Mouse (Mus musculus): ENCODE measurements around the gene Sla2. TPM values are rescaled to one million over a fixed set of nuclear protein-coding genes. Genes with fewer than 3 reads are reported as not detected.
"Not testable (repeated sequence)": the region's sequence is repeated elsewhere in the genome, so short reads cannot be mapped to it uniquely, and the experiment has no call there.

The Sla2 gene
- polyA plus RNA-seq, 1 experiment from 2014 or later = 0.21 TPM

DNA sequence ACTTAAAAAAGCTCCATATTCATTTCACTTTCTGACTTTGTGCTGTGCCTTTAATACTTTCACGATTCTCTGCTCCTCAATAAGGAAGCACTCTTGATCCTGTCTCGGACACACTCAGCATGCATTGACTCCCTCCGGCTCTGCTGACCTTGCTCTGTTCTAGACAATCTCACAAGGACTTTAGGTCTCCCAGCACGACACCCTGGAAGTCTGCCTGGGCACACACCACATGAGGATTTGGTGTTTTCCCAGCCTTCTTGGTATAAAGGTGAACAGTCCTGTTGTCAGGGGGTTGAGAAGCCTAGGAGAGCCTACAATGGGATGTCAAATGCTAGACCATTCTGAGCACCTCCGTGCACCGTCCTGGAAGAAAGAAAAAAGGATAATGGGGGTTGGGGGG, 5.8 kb upstream of the Sla2 start:
- Histone ChIP-seq H3K9me3 (ENCODE audit: low read depth, low read length) (no peaks in the 10 kb centered on the region), H3K36me3 (ENCODE audit: insufficient read depth) (no peaks in the 10 kb centered on the region), H3K27ac (ENCODE audit: low read depth) (no peak overlapping the region), H3K4me2 (no peak overlapping the region), H3K4me3 (ENCODE audit: low read depth, low read length) (no peak overlapping the region), H3K27me3 (ENCODE audit: insufficient read depth, low read length) (no peaks in the 10 kb centered on the region), H3K9ac (no peak overlapping the region), H3K4me1 (ENCODE audit: insufficient read depth) (no peaks in the 10 kb centered on the region)
- WGBS = 66% methylated on average over 6 of the region's 6 CpGs
- no peak for ATAC-seq (ENCODE audit: insufficient read depth)
- TF ChIP-seq CTCF (IDR thresholded peaks at IDR 0.05; ENCODE audit: low read depth) = no peak
- no peak for DNase-seq

- ATAC-seq (ENCODE audit: insufficient read depth) = no peak
- Histone ChIP-seq H3K36me3 (ENCODE audit: insufficient read depth) (no peaks in the 10 kb centered on the region), H3K4me3 (ENCODE audit: low read depth, low read length) (no peak overlapping the region), H3K27me3 (ENCODE audit: insufficient read depth, low read length) (no peaks in the 10 kb centered on the region), H3K9ac (no peak overlapping the region), H3K4me1 (ENCODE audit: insufficient read depth) (no peaks in the 10 kb centered on the region), H3K27ac (ENCODE audit: low read depth) (no peak overlapping the region), H3K9me3 (ENCODE audit: low read depth, low read length) (no peaks in the 10 kb centered on the region), H3K4me2 (no peak overlapping the region)
- no peak for DNase-seq
- no peak for TF ChIP-seq CTCF (IDR thresholded peaks at IDR 0.05; ENCODE audit: low read depth)
- 27% methylated on average over 3 of the region's 3 CpGs for WGBS
Measured at GRCm38 (mm10) chr2:156892240-156892639, 5.2 kb upstream of the Sla2 start.

GRCm38 (mm10) chr2:156888490-156888889, 1.5 kb upstream of the Sla2 start:
- WGBS = 54% methylated on average over 3 of the region's 3 CpGs
- Histone ChIP-seq H3K4me3 (ENCODE audit: low read depth, low read length) (no peak overlapping the region), H3K4me2 (no peak overlapping the region), H3K9ac (no peak overlapping the region), H3K9me3 (ENCODE audit: low read depth, low read length) (no peaks in the 10 kb centered on the region), H3K36me3 (ENCODE audit: insufficient read depth) (no peaks in the 10 kb centered on the region), H3K27ac (ENCODE audit: low read depth) (no peak overlapping the region), H3K27me3 (ENCODE audit: insufficient read depth, low read length) (no peaks in the 10 kb centered on the region), H3K4me1 (ENCODE audit: insufficient read depth) (no peaks in the 10 kb centered on the region)
- no peak for DNase-seq
- TF ChIP-seq CTCF (IDR thresholded peaks at IDR 0.05; ENCODE audit: low read depth) = no peak
- ATAC-seq (ENCODE audit: insufficient read depth) = no peak

DNA sequence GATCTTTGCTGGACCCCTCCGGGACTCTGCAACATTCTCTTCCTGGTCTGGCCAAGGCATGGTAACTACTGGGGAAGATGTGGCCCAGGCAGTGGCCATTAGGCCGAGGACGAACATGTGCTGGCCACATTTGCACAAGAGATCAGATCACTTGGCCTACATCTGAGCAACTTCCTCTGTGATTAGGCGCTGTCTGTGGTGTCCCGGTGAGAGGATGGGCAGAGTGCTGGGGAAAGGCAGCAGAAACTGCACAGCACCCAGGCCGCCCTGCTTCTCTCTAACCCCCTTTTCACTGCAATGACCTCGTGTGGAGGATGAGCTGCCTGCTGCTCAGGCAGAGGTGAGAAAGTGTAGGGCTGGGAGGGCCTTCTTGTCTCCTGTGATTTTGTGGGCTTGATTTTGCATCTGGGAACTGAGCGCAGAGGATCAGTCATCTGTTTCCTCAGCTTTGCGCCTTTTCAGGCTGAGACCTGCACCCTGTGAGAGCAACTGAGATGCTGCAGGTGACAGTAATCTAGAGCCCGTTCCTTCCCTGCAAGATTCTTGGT, 834 bp downstream of the Sla2 start:
- no peak overlapping the region for H3K27ac ChIP-seq (ENCODE audit: low read depth)
- no peaks in the 10 kb centered on the region for H3K36me3 ChIP-seq (ENCODE audit: insufficient read depth)
- H3K4me2 ChIP-seq = no peak overlapping the region
- H3K9me3 ChIP-seq (ENCODE audit: low read depth, low read length) = no peaks in the 10 kb centered on the region
- no peak for DNase-seq
- no peaks in the 10 kb centered on the region for H3K4me1 ChIP-seq (ENCODE audit: insufficient read depth)
- TF ChIP-seq CTCF (IDR thresholded peaks at IDR 0.05; ENCODE audit: low read depth) = no peak
- H3K9ac ChIP-seq = no peak overlapping the region
- WGBS = 75% methylated on average over 10 of the region's 10 CpGs
- no peaks in the 10 kb centered on the region for H3K27me3 ChIP-seq (ENCODE audit: insufficient read depth, low read length)
- no peak for ATAC-seq (ENCODE audit: insufficient read depth)
- H3K4me3 ChIP-seq (ENCODE audit: low read depth, low read length) = no peak overlapping the region

- H3K9ac ChIP-seq; DNase-seq; H3K27ac ChIP-seq (ENCODE audit: low read depth); H3K9me3 ChIP-seq (ENCODE audit: low read depth, low read length); H3K4me1 ChIP-seq (ENCODE audit: insufficient read depth); H3K4me2 ChIP-seq; H3K4me3 ChIP-seq (ENCODE audit: low read depth, low read length); H3K36me3 ChIP-seq (ENCODE audit: insufficient read depth); H3K27me3 ChIP-seq (ENCODE audit: insufficient read depth, low read length); ATAC-seq (ENCODE audit: insufficient read depth): not testable (repeated sequence)
- 56% methylated on average over 2 of the region's 2 CpGs for WGBS
Measured at GRCm38 (mm10) chr2:156885666-156886065, 1.3 kb downstream of the Sla2 start.

- WGBS = 77% methylated on average over 10 of the region's 10 CpGs
- H3K4me1 ChIP-seq (ENCODE audit: insufficient read depth) = no peaks in the 10 kb centered on the region
- no peak overlapping the region for H3K4me3 ChIP-seq (ENCODE audit: low read depth, low read length)
- no peaks in the 10 kb centered on the region for H3K36me3 ChIP-seq (ENCODE audit: insufficient read depth)
- no peak for TF ChIP-seq CTCF (IDR thresholded peaks at IDR 0.05; ENCODE audit: low read depth)
- ATAC-seq (ENCODE audit: insufficient read depth) (no peak), DNase-seq (no peak)
- no peaks in the 10 kb centered on the region for H3K27me3 ChIP-seq (ENCODE audit: insufficient read depth, low read length)
- no peak overlapping the region for H3K9ac ChIP-seq
- no peak overlapping the region for H3K4me2 ChIP-seq
- H3K27ac ChIP-seq (ENCODE audit: low read depth) = no peak overlapping the region
- H3K9me3 ChIP-seq (ENCODE audit: low read depth, low read length) = no peaks in the 10 kb centered on the region
Measured at GRCm38 (mm10) chr2:156884396-156885211, 2.4 kb downstream of the Sla2 start.

GRCm38 (mm10) chr2:156882431-156883001, 4.5 kb downstream of the Sla2 start:
- H3K4me2 ChIP-seq = no peak overlapping the region
- ATAC-seq (ENCODE audit: insufficient read depth) = no peak
- H3K36me3 ChIP-seq (ENCODE audit: insufficient read depth) = no peaks in the 10 kb centered on the region
- H3K4me3 ChIP-seq (ENCODE audit: low read depth, low read length) = no peak overlapping the region
- no peaks in the 10 kb centered on the region for H3K9me3 ChIP-seq (ENCODE audit: low read depth, low read length)
- peaks cover 4% of the 10 kb centered on the region; the same call in 1 of the 2 replicates for H3K4me1 ChIP-seq (ENCODE audit: insufficient read depth)
- 20% methylated on average over 10 of the region's 10 CpGs for WGBS
- H3K27me3 ChIP-seq (ENCODE audit: insufficient read depth, low read length) = no peaks in the 10 kb centered on the region
- no peak overlapping the region for H3K27ac ChIP-seq (ENCODE audit: low read depth)
- DNase-seq = no peak
- TF ChIP-seq CTCF (IDR thresholded peaks at IDR 0.05; ENCODE audit: low read depth) = no peak
- H3K9ac ChIP-seq = no peak overlapping the region

All from lung, embryonic 14.5 days (tissue).